Mouse (Mus musculus) mouse trophoblast stem cell (cell line): ENCODE data around the gene Lrp1.

Source experiments
- in situ Hi-C, 2 experiments: fragments of 300-500 bp; cut with MseI, MboI; formaldehyde crosslinking; loops; 2 replicates in 1 of 2; 3 replicates in 1 of 2; pipeline ENCODE4 v1.15.1; 2025

The Lrp1 gene

GRCm38 (mm10) chr10:127524646-127525255 lies 96.2 kb downstream of the Lrp1 start:
- in situ Hi-C loops, result no loop called here

- in situ Hi-C loops, result no loop called here
Measured at GRCm38 (mm10) chr10:127522088-127522581, 98.8 kb downstream of the Lrp1 start, which contains the start of gene Shmt2. Shmt2 (minus strand) TSS chr10:127522444.

- in situ Hi-C loops, result no loop called here
Measured at GRCm38 (mm10) chr10:127521611-127522080, 99.3 kb downstream of the Lrp1 start.

GRCm38 (mm10) chr10:127520714-127521357 lies 100.1 kb downstream of the Lrp1 start:
- in situ Hi-C loops, result no loop called here

GRCm38 (mm10) chr10:127519903-127520713 lies 100.8 kb downstream of the Lrp1 start:
- in situ Hi-C loops, result no loop called here

- in situ Hi-C loops, result no loop called here
Measured at GRCm38 (mm10) chr10:127519041-127519701, 101.8 kb downstream of the Lrp1 start.

- in situ Hi-C loops, result no loop called here
Measured at GRCm38 (mm10) chr10:127517941-127518340, 103.0 kb downstream of the Lrp1 start.

GRCm38 (mm10) chr10:127516576-127517260 lies 104.2 kb downstream of the Lrp1 start:
- in situ Hi-C loops, result no loop called here

- in situ Hi-C loops, result no loop called here
Measured at GRCm38 (mm10) chr10:127515983-127516459, 104.9 kb downstream of the Lrp1 start.

- in situ Hi-C loops, result no loop called here
Measured at GRCm38 (mm10) chr10:127515271-127515982, 105.5 kb downstream of the Lrp1 start.

GRCm38 (mm10) chr10:127514764-127515163 lies 106.2 kb downstream of the Lrp1 start, which contains the start of gene Ndufa4l2:
Ndufa4l2 (plus strand) TSS chr10:127514967.
- in situ Hi-C loops, result no loop called here

- in situ Hi-C loops, result no loop called here
Measured at GRCm38 (mm10) chr10:127514111-127514698, 106.7 kb downstream of the Lrp1 start.

GRCm38 (mm10) chr10:127513501-127514091 lies 107.4 kb downstream of the Lrp1 start:
- in situ Hi-C loops, result no loop called here

- in situ Hi-C loops, result no loop called here
Measured at GRCm38 (mm10) chr10:127512813-127513212, 108.1 kb downstream of the Lrp1 start.

- in situ Hi-C loops, result no loop called here
Measured at GRCm38 (mm10) chr10:127512307-127512666, 108.7 kb downstream of the Lrp1 start.

GRCm38 (mm10) chr10:127511634-127512306 lies 109.2 kb downstream of the Lrp1 start:
- in situ Hi-C loops, result no loop called here

- in situ Hi-C loops, result no loop called here
Measured at GRCm38 (mm10) chr10:127510895-127511617, 109.9 kb downstream of the Lrp1 start.
